Mouse (Mus musculus) forebrain, embryonic 12.5 days (tissue): ENCODE data around the gene Stat5b. TPM values are rescaled to one million over a fixed set of nuclear protein-coding genes. Genes with fewer than 3 reads are reported as not detected.

Experiments used
- ATAC-seq: fragments of 200-750 bp; cut with Nextera tagmentation; 2 replicates; pipeline ENCODE4 v1.8.0; 2017; ENCODE audit warnings: moderate TSS enrichment; ENCODE audit not compliant: low FRiP score
- H3K27ac ChIP-seq: fragments of 300-500 bp; sonication (generic); 2 replicates; pipeline ENCODE4 v1.5.1; 2016; ENCODE audit warnings: mild to moderate bottlenecking
- H3K27me3 ChIP-seq: fragments of 300-500 bp; sonication (generic); 2 replicates; pipeline ENCODE4 v1.6.1; 2016; ENCODE audit warnings: mild to moderate bottlenecking
- H3K36me3 ChIP-seq: fragments of 300-500 bp; sonication (generic); replicated peaks from 2 replicates; pipeline ENCODE4 v1.6.1; 2016; ENCODE audit warnings: mild to moderate bottlenecking
- H3K4me1 ChIP-seq: fragments of 300-500 bp; sonication (generic); 2 replicates; pipeline ENCODE4 v1.6.1; 2016
- H3K4me2 ChIP-seq: fragments of 300-500 bp; sonication (generic); 2 replicates; pipeline ENCODE4 v1.6.1; 2016; ENCODE audit warnings: mild to moderate bottlenecking, moderate library complexity
- H3K4me3 ChIP-seq: fragments of 300-500 bp; sonication (generic); replicated peaks from 2 replicates; pipeline ENCODE4 v1.5.1; 2016; ENCODE audit warnings: mild to moderate bottlenecking
- H3K9ac ChIP-seq: fragments of 300-500 bp; sonication (generic); 2 replicates; pipeline ENCODE4 v1.6.1; 2016; ENCODE audit warnings: mild to moderate bottlenecking
- H3K9me3 ChIP-seq: fragments of 300-500 bp; sonication (generic); 2 replicates; pipeline ENCODE4 v1.6.1; 2016
- WGBS: fragments of 180-500 bp; shearing (Covaris S2); methylation state at CpG from one replicate; pipeline ENCODE4 v1.1.7; 2016; 5-methylcytosine and 5-hydroxymethylcytosine counted together
- polyA plus RNA-seq: library from polyadenylated mRNA; unstranded; fragments of >200 nt; fragmentation: Nextera tagmentation; extraction: Ambion mirVana; gene quantifications from 2 replicates; pipeline ENCODE4 v1.2.1, GENCODE M21; 2016

The Stat5b gene
- polyA plus RNA-seq, 1 experiment from 2014 or later, result 16.6 TPM

DNA sequence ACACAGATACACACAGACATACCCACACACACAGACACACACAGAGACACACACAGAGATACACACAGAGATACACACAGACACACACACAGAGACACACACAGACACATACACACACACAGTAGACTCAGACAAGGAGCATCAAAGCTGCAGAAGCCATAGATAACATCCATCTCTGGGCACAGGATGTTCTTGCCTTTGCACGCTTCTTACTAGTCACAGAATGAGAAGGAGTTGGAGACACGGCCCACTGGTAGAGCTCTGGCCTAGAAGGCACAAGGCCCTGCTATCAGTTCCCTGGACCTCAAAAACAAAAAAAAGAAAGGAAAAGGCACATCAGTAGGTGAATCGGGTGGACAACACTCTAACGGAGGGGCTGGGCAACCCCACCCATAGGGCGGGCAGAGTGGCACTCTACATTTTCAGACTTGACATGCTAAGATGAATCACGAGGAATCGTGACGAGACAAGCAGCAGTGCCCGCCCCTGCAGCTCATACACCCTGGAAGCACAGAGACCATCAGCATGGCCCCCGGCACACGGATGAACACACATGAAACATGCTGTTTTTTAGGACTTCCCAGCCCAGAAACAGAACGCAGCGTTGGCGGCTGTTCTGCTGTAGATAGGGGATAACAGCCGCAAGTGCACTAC is 32.0 kb downstream of the Stat5b start:
- ATAC-seq, result no peak
- Histone ChIP-seq H3K4me2 (no peak overlapping the region), H3K4me3 (no peak overlapping the region), H3K36me3 (no peaks in the 10 kb centered on the region), H3K27ac (no peak overlapping the region), H3K9me3 (no peaks in the 10 kb centered on the region), H3K27me3 (no peaks in the 10 kb centered on the region), H3K4me1 (no peaks in the 10 kb centered on the region), H3K9ac (no peak overlapping the region)
- WGBS, result 92% methylated on average over 15 of the region's 15 CpGs

DNA sequence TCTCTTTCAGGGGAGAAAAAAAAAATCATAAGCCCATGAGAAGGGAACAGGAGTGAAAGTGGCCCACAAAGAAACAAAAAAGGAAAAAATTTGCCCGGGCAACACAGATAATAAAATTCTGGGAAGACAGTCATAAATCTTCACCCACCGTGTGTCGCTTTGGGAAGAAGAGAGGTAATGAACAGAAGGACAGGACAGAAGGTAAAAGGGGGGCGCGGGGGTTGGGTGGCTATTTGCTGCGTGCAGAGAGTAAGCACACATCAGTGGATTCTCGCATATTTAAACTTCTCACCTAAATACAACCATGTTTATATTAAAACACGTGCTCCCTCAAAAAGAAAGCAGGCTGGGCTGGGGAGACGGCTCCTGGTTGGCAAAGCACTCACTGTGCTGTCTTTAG is 33.2 kb downstream of the Stat5b start:
- no peaks in the 10 kb centered on the region for H3K36me3 ChIP-seq
- no peak for ATAC-seq
- no peak overlapping the region for H3K4me3 ChIP-seq
- 84% methylated on average over 9 of the region's 9 CpGs for WGBS
- H3K4me2 ChIP-seq, result no peak overlapping the region
- no peaks in the 10 kb centered on the region for H3K27me3 ChIP-seq
- no peak overlapping the region for H3K9ac ChIP-seq
- H3K27ac ChIP-seq, result no peak overlapping the region
- H3K9me3 ChIP-seq, result no peaks in the 10 kb centered on the region
- H3K4me1 ChIP-seq, result no peaks in the 10 kb centered on the region

DNA sequence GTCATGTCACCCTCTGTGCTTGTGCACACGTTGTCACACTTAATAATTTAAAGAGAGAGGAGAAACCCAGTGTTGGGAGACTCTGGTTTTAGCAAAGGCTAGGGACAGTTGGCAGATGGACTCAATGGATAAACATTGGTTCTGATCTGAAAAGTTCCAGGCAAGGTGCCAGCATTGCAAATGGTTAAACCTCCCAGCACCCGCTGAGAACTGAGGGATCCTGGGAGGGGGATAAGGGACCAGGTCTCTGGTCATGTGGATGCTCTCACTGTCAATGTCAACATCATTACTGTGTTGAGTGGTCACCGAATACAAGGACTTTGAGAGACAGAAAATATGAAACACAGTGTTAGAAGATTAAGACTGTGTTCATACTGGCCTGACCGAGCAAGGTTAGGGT is 33.7 kb downstream of the Stat5b start:
- no peaks in the 10 kb centered on the region for H3K4me1 ChIP-seq
- H3K36me3 ChIP-seq, result no peaks in the 10 kb centered on the region
- H3K27ac ChIP-seq, result no peak overlapping the region
- no peak overlapping the region for H3K4me2 ChIP-seq
- no peak overlapping the region for H3K9ac ChIP-seq
- ATAC-seq, result no peak
- 87% methylated on average over 4 of the region's 4 CpGs for WGBS
- no peaks in the 10 kb centered on the region for H3K9me3 ChIP-seq
- no peak overlapping the region for H3K4me3 ChIP-seq
- no peaks in the 10 kb centered on the region for H3K27me3 ChIP-seq

DNA sequence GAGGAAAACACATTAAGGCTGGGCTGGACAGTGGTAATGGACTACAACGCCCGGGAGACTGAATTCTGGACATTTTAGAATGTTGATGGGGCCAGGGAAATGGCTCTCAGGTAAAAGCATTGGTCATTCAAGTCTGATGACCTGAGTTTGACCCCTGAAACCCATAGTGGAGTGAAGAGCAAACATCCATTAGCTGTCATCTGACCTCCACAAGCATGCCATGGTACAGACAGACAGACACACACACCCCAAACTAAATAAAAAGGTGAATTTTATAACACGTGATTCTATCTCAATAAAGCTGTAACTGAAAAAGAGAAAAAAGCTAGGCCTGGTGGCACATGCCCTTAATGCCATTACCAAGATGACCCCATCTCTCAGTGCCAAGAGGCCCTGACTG is 34.2 kb downstream of the Stat5b start:
- Histone ChIP-seq H3K4me1 (no peaks in the 10 kb centered on the region), H3K4me3 (no peak overlapping the region), H3K4me2 (no peak overlapping the region), H3K36me3 (0 out of 2 replicates have a peak, but pooled peaks cover 1% of the 10 kb centered on the region), H3K9me3 (no peaks in the 10 kb centered on the region), H3K27ac (no peak overlapping the region), H3K27me3 (no peaks in the 10 kb centered on the region), H3K9ac (no peak overlapping the region)
- WGBS, result 94% methylated on average over 3 of the region's 3 CpGs
- no peak for ATAC-seq

DNA sequence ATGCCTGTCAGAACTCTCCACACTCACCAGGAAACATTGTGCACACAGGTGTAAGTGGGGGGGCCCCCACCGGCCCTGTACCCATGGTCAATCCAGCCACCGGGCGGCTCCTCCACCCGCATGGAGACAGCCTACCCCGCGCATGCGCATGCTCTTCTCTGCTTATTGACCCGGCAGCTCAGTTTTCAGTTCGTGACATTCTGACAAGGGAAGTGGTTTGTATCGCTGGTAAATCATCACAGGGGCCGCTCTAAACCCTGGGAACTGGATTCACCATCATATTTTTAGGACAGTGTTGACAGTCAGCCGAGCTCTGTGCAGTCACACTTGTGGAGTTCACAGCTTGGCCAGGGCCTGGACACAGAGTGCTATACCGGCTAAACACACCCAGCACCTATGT is 36.0 kb downstream of the Stat5b start:
- H3K9ac ChIP-seq, result no peak overlapping the region
- H3K4me1 ChIP-seq, result no peaks in the 10 kb centered on the region
- H3K27ac ChIP-seq, result no peak overlapping the region
- WGBS, result 74% methylated on average over 13 of the region's 13 CpGs
- peaks cover 3% of the 10 kb centered on the region; the same call in 1 of the 2 replicates for H3K9me3 ChIP-seq
- no peak overlapping the region for H3K4me2 ChIP-seq
- H3K27me3 ChIP-seq, result no peaks in the 10 kb centered on the region
- H3K4me3 ChIP-seq, result no peak overlapping the region
- no peak for ATAC-seq
- H3K36me3 ChIP-seq, result 0 out of 2 replicates have a peak, but pooled peaks cover 2% of the 10 kb centered on the region

DNA sequence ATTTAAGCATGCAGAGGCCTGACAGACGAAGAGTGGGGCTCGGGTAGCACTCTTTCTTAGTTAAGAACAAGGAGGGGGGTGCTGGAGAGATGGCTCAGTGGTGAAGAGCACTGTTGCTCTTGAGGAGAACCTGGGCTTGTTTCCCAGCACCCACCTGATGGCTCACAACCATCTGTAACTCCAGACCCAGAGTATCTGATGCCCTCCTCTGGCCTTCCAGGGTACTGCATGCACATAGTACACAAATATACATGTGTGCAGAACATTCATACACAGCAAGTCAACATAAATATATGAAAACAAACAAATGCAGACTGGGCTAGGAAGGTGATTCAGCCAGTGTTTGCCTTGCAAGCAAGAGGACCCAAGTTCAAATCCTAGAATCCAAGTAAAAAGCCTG is 39.4 kb downstream of the Stat5b start:
- no peak overlapping the region for H3K9ac ChIP-seq
- no peaks in the 10 kb centered on the region for H3K27me3 ChIP-seq
- no peak overlapping the region for H3K4me3 ChIP-seq
- peaks cover 3% of the 10 kb centered on the region; the same call in 1 of the 2 replicates for H3K9me3 ChIP-seq
- H3K4me2 ChIP-seq, result no peak overlapping the region
- H3K27ac ChIP-seq, result no peak overlapping the region; the same call in 1 of the 2 replicates
- 92% methylated on average over 2 of the region's 2 CpGs for WGBS
- ATAC-seq, result no peak
- 0 out of 2 replicates have a peak, but pooled peaks cover 2% of the 10 kb centered on the region for H3K36me3 ChIP-seq
- peaks cover 3% of the 10 kb centered on the region; the same call in 1 of the 2 replicates for H3K4me1 ChIP-seq

DNA sequence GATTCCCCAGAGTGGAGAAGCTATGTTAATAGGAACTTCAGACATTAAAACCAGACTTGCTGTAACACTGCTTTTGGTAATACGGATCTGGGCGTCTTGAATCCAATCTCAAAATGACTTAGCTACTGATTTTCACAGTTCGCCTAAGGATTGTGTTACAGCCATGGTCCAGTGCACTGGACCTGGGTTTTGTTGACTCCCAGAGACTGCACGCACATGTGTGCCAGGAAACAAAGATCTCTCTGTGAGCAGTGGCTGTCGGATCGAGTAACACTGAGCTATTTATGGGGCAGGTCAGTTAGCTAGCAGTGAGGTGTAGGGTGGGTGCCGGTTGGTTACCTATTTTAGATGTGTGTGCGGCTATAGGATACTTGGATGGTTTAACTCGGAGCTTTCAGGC is 40.0 kb downstream of the Stat5b start:
- no peak overlapping the region for H3K27ac ChIP-seq
- H3K4me1 ChIP-seq, result peaks cover 3% of the 10 kb centered on the region; the same call in 1 of the 2 replicates
- H3K4me3 ChIP-seq, result no peak overlapping the region
- 0 out of 2 replicates have a peak, but pooled peaks cover 2% of the 10 kb centered on the region for H3K36me3 ChIP-seq
- peaks cover 3% of the 10 kb centered on the region; the same call in 1 of the 2 replicates for H3K9me3 ChIP-seq
- H3K4me2 ChIP-seq, result no peak overlapping the region
- H3K27me3 ChIP-seq, result no peaks in the 10 kb centered on the region
- H3K9ac ChIP-seq, result no peak overlapping the region
- WGBS, result 87% methylated on average over 9 of the region's 9 CpGs
- ATAC-seq, result no peak

DNA sequence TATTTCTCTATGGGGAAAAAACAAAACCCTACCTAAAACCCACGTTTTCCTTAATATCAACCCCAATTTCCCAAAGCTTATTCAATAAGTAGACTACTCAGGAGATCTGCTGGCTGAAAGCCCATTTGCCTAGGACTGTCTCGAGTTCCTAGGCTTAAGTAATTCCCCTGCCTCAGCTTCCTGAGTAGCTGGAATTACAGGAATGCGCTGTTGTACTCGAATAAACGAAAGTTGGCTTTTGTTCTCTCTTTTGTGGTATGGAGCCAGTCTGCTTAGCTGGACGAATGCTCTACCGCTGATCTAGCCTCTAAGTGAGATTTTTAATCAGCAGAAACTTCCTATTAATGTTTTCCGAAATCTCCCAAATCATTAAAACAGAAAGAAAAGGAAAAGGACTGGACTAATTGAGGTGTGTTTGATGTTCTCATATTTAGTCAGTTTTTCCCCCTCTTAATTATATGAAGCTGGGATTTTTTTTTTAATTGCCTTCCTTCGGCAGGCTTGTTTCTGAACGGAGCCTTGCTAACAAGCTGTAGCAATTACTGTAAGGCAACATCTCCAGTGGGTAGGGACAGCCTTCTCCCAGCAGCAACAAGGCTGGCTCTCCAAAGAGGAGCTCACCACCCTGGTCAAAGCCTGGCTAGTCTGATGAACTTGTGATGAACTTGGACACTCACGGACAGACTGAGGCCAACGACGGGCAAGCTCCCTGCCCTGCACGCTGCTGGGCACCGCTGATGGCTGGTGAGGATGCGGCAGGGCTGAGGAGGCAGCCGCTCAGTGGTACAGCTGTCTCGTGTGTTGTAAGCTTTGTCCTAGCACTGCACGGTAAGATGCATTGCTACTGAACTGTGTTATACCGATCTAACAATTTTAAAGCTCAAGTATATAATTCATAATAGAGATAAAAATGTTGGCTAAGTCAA is 43.9 kb downstream of the Stat5b start:
- Histone ChIP-seq H3K27ac (peak overlapping the region; percentile 65), H3K4me2 (no peak overlapping the region), H3K27me3 (no peaks in the 10 kb centered on the region), H3K4me3 (no peak overlapping the region), H3K4me1 (peaks cover 3% of the 10 kb centered on the region; the same call in 1 of the 2 replicates), H3K9ac (no peak overlapping the region), H3K36me3 (peaks cover 12% of the 10 kb centered on the region), H3K9me3 (peaks cover 3% of the 10 kb centered on the region; the same call in 1 of the 2 replicates)
- 57% methylated on average over 20 of the region's 20 CpGs for WGBS
- ATAC-seq, result no peak

DNA sequence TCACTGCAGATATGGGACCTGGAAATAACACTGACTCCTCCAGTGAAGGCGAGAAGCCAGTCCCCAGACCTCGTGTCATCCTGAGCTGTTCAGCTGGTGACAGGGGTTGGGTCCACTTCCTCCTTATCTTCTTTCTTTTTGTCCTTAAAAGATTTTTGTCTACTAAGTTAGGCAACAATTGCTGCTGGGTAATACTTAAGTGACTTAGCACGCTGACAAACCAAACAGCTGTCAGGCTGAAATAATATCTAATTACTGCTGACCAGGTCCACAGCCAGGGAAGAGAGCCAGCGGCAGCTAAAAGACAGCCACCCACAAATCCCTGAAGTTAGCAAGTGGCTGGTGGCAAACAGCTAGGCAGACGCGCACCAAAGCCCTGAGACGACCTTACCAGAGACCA is 45.0 kb downstream of the Stat5b start:
- H3K4me1 ChIP-seq, result peaks cover 3% of the 10 kb centered on the region; the same call in 1 of the 2 replicates
- H3K9me3 ChIP-seq, result no peaks in the 10 kb centered on the region
- WGBS, result 85% methylated on average over 7 of the region's 7 CpGs
- no peaks in the 10 kb centered on the region for H3K27me3 ChIP-seq
- H3K4me3 ChIP-seq, result no peak overlapping the region
- peaks cover 21% of the 10 kb centered on the region for H3K36me3 ChIP-seq
- H3K4me2 ChIP-seq, result no peak overlapping the region
- H3K27ac ChIP-seq, result no peak overlapping the region
- ATAC-seq, result no peak
- no peak overlapping the region for H3K9ac ChIP-seq

DNA sequence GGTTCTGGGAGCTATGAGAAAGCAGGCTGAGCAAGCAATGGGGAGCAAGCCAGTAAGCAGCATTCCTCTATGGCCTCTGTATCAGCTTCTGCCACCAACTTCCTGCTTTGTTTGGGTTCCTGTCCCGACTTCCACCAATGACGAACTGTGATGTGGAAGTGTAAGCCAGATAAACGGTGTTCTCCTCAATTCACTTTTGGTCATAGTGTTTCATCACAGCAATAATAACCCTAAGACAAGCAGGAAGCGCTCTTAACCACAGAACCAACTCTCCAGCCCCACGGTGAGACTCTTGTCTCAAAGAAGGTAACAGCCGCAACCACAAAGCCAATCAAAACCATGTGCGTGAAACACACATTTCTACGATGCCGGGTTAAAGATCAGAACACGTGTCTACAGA is 46.1 kb downstream of the Stat5b start:
- no peak overlapping the region for H3K27ac ChIP-seq
- peaks cover 3% of the 10 kb centered on the region; the same call in 1 of the 2 replicates for H3K4me1 ChIP-seq
- ATAC-seq, result no peak
- no peak overlapping the region for H3K9ac ChIP-seq
- no peak overlapping the region for H3K4me2 ChIP-seq
- no peaks in the 10 kb centered on the region for H3K9me3 ChIP-seq
- H3K4me3 ChIP-seq, result no peak overlapping the region
- WGBS, result 94% methylated on average over 10 of the region's 10 CpGs
- H3K36me3 ChIP-seq, result peaks cover 24% of the 10 kb centered on the region
- no peaks in the 10 kb centered on the region for H3K27me3 ChIP-seq

DNA sequence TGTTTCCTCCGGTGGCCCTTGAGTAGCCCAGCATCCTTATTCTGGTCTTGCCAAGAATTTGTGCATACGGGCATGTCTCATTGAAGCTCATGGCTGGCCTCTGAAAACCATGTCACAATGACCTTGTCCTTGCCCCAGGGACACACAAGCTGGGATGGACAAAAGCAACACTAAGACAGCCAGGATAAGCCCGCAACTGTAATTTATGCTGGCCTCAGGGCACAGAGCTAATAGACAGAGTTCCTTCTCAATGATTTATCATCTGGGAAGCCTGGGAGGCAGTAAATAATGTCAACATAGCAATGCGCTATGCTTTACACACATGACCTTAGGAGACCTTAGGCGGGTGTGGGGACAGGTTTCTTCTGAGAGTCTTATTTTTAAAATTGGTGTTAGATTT is 51.1 kb downstream of the Stat5b start:
- no peaks in the 10 kb centered on the region for H3K27me3 ChIP-seq
- no peaks in the 10 kb centered on the region for H3K4me1 ChIP-seq
- no peak for ATAC-seq
- H3K9ac ChIP-seq, result no peak overlapping the region
- H3K36me3 ChIP-seq, result peaks cover 28% of the 10 kb centered on the region
- H3K4me3 ChIP-seq, result no peak overlapping the region
- H3K4me2 ChIP-seq, result no peak overlapping the region
- WGBS, result 90% methylated on average over 5 of the region's 5 CpGs
- no peak overlapping the region for H3K27ac ChIP-seq
- no peaks in the 10 kb centered on the region for H3K9me3 ChIP-seq

DNA sequence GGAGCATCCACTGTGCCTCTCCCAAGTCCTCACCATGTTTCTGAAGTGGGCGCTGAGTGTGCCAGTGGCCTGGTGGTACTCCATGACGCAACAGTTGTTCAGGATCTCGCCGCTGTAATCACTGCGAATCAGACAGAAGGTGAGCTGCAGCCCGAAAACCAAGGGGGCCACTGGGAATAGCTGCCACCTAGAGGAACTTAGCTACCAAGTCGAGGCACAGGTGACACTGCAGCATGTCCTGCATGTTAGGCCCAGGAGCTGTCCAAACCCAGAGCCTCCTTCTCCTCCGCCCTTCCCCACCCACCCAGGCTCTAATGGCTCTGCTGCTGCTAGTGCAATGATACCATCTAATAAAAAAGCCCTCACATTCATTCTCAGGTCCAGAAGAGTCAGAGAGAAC is 53.9 kb downstream of the Stat5b start:
- WGBS, result 67% methylated on average over 8 of the region's 8 CpGs
- H3K4me1 ChIP-seq, result no peaks in the 10 kb centered on the region
- ATAC-seq, result no peak

More for the DNA sequence above, 53.9 kb downstream of the Stat5b start:
- no peak overlapping the region for H3K9ac ChIP-seq
- peaks cover 19% of the 10 kb centered on the region for H3K36me3 ChIP-seq
- H3K9me3 ChIP-seq, result no peaks in the 10 kb centered on the region
- H3K27me3 ChIP-seq, result no peaks in the 10 kb centered on the region
- no peak overlapping the region for H3K4me2 ChIP-seq
- H3K4me3 ChIP-seq, result no peak overlapping the region
- no peak overlapping the region for H3K27ac ChIP-seq
